Mouse (Mus musculus): Measurements from ENCODE around the gene Tmem54. TPM values are rescaled to one million over a fixed set of nuclear protein-coding genes. Genes with fewer than 3 reads are reported as not detected.

The Tmem54 gene
- polyA plus RNA-seq, 1 experiment from 2014 or later = not detected

DNA sequence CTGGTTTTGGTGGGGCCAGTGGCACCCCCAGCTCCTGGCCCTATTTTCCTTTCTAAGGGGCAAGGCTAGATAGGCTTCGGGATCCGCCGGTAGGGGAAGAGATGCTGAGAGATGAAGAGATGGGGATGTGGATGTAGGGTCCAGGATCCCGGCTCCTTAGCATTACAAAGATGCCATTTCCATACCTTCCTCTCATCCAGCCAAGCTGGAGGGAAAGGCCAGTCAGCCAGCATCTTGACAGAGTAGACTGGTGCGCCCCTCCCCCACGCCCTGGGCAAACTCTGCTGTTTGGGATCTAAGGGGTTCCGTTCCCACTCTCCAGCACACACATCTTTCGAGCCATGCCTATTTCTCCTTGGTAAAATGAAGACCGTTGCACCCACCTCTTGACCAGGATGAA lies 725 bp downstream of the Tmem54 start:
- H3K4me3 ChIP-seq (replicated peaks) = no peak overlapping the region
- no peak for ATAC-seq (ENCODE audit: low FRiP score)
- no peaks in the 10 kb centered on the region for H3K9me3 ChIP-seq (replicated peaks)
- 25% methylated on average over 9 of the region's 9 CpGs for WGBS
- no peak overlapping the region for H3K27ac ChIP-seq (replicated peaks)
- H3K36me3 ChIP-seq = no peaks in the 10 kb centered on the region
- H3K9ac ChIP-seq (replicated peaks) = no peak overlapping the region
- peaks cover 5% of the 10 kb centered on the region for H3K4me1 ChIP-seq
- H3K4me2 ChIP-seq = no peak overlapping the region
- peaks cover 43% of the 10 kb centered on the region for H3K27me3 ChIP-seq (replicated peaks)

DNA sequence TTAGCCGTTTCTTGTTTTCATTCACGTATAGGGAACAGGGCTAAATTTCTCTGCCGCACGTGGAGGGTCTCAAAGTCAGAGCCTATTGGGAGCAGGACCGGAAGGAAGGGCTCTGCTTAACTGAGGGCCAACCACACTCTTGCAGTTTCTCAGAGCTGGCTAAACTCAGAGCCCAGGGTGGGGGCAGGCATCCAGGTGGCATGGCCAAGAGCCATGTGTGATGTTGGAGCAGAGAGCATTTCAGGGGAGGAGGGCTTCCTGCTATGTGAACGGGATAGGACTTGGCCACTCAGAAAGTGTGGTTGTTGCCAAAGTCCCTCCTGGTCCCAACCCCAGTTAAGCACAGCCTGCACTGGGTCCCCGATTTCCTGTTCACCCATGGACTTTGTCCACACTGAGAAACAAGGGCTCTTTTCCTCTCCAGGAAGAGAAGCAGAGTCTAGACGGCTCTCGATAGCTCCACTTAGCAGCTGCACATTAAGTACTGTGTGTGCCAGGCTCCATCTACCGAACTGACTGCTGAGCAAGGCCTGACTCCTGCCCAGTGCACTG lies 2.1 kb downstream of the Tmem54 start:
- Histone ChIP-seq H3K27ac (replicated peaks) (no peak overlapping the region), H3K27me3 (replicated peaks) (peaks cover 43% of the 10 kb centered on the region), H3K36me3 (no peaks in the 10 kb centered on the region), H3K9me3 (replicated peaks) (no peaks in the 10 kb centered on the region), H3K9ac (replicated peaks) (no peak overlapping the region), H3K4me2 (no peak overlapping the region), H3K4me1 (peaks cover 11% of the 10 kb centered on the region), H3K4me3 (replicated peaks) (no peak overlapping the region)
- ATAC-seq (ENCODE audit: low FRiP score) = no peak
- 74% methylated on average over 10 of the region's 10 CpGs for WGBS

DNA sequence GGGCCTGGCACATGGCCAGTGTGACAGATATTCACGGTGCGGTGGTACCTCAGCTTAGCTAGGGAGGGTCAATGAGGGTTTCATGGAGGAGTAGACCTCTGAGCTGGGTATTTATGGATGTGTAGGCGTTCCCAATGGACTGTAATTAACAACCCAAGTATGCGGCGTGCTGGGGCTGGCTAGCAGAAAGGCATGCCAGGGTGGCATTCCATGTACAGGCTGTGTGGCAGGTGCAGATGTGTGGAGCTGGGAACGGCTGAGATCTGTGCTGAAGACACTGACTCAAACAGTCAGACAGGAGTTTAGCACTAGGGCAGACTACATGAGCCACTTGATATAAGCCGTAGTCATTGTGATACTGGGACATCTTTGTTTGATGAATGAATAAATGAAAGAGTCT lies 3.3 kb downstream of the Tmem54 start:
- Histone ChIP-seq H3K36me3 (no peaks in the 10 kb centered on the region), H3K4me2 (no peak overlapping the region), H3K27me3 (replicated peaks) (peaks cover 37% of the 10 kb centered on the region), H3K4me1 (peaks cover 21% of the 10 kb centered on the region), H3K4me3 (replicated peaks) (no peak overlapping the region), H3K9me3 (replicated peaks) (no peaks in the 10 kb centered on the region), H3K9ac (replicated peaks) (no peak overlapping the region), H3K27ac (replicated peaks) (no peak overlapping the region)
- no peak for ATAC-seq (ENCODE audit: low FRiP score)
- WGBS = 66% methylated on average over 7 of the region's 7 CpGs

DNA sequence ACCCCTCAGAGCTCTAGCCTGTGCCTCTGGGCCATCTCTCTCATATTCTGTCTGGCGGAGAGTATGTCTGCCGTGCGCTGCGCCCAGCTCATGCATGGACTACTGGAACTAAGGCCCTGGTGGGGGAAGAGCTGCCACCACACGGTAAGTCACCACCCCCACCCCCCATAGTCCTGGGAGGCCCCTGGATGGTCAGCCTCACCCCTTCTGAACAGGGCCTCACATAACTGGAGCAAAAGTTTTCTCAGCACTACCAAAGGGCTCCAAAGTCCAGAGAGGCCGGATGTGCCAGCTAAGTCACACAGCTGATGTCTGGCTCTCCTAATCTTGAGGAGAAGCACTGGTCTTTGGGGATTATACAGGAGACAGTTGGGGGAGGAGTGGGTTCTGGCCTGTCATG lies 5.5 kb downstream of the Tmem54 start:
- no peaks in the 10 kb centered on the region for H3K36me3 ChIP-seq
- ATAC-seq (ENCODE audit: low FRiP score) = no peak
- peaks cover 15% of the 10 kb centered on the region for H3K27me3 ChIP-seq (replicated peaks)
- WGBS = 91% methylated on average over 6 of the region's 6 CpGs
- peaks cover 24% of the 10 kb centered on the region for H3K4me1 ChIP-seq
- no peak overlapping the region for H3K27ac ChIP-seq (replicated peaks)
- no peak overlapping the region for H3K9ac ChIP-seq (replicated peaks)
- H3K4me3 ChIP-seq (replicated peaks) = no peak overlapping the region
- no peaks in the 10 kb centered on the region for H3K9me3 ChIP-seq (replicated peaks)
- H3K4me2 ChIP-seq = no peak overlapping the region

DNA sequence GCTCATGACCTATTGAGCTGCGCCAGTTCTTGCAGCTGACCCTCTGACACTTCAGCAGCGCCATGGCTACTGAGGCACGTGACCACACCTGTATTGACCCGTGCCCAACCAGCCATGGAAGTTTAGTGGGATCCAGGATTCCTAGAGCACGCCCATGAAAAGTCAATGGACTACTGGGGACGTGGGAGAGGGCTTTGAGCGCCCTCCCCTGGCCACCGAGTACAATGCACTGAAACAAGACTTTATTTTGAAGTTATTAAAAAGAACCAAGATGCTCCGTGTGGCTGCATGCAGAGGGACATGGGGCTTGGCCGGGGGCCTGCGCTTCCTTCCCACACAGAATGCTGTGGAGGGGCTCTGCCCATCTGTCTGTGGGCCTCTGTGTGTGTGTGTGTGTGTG lies 6.0 kb downstream of the Tmem54 start:
- Histone ChIP-seq H3K4me3 (replicated peaks) (no peak overlapping the region), H3K9ac (replicated peaks) (no peak overlapping the region), H3K4me1 (peaks cover 24% of the 10 kb centered on the region), H3K9me3 (replicated peaks) (no peaks in the 10 kb centered on the region), H3K4me2 (no peak overlapping the region), H3K36me3 (no peaks in the 10 kb centered on the region), H3K27me3 (replicated peaks) (peaks cover 10% of the 10 kb centered on the region), H3K27ac (replicated peaks) (no peak overlapping the region)
- no peak for ATAC-seq (ENCODE audit: low FRiP score)
- WGBS = 66% methylated on average over 11 of the region's 11 CpGs

DNA sequence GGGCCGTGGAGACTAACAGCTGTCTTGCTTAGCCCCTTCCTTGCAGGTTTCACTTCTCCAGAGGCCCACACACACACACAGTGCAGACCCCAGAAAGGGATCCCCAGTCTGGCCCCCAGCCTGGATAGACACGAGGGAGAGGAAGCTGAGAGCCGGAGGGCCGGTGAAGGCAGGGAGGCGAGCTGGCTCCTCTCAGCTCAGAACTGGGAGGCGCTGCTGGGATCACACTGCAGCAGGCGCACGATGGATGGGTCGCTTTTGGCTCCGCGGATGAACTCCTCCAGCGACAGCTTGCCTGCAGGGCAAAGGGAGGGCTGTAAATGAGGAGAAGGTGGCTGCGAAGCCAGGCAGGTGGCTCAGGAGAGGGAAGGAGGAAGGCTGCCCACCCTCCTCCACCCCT lies 6.9 kb downstream of the Tmem54 start:
- H3K27ac ChIP-seq (replicated peaks) = no peak overlapping the region
- H3K9ac ChIP-seq (replicated peaks) = no peak overlapping the region
- no peak overlapping the region for H3K4me3 ChIP-seq (replicated peaks)
- WGBS = 56% methylated on average over 12 of the region's 13 CpGs
- ATAC-seq (ENCODE audit: low FRiP score) = no peak
- no peaks in the 10 kb centered on the region for H3K36me3 ChIP-seq
- no peaks in the 10 kb centered on the region for H3K9me3 ChIP-seq (replicated peaks)
- peaks cover 5% of the 10 kb centered on the region for H3K27me3 ChIP-seq (replicated peaks)
- H3K4me1 ChIP-seq = peaks cover 24% of the 10 kb centered on the region
- H3K4me2 ChIP-seq = no peak overlapping the region

DNA sequence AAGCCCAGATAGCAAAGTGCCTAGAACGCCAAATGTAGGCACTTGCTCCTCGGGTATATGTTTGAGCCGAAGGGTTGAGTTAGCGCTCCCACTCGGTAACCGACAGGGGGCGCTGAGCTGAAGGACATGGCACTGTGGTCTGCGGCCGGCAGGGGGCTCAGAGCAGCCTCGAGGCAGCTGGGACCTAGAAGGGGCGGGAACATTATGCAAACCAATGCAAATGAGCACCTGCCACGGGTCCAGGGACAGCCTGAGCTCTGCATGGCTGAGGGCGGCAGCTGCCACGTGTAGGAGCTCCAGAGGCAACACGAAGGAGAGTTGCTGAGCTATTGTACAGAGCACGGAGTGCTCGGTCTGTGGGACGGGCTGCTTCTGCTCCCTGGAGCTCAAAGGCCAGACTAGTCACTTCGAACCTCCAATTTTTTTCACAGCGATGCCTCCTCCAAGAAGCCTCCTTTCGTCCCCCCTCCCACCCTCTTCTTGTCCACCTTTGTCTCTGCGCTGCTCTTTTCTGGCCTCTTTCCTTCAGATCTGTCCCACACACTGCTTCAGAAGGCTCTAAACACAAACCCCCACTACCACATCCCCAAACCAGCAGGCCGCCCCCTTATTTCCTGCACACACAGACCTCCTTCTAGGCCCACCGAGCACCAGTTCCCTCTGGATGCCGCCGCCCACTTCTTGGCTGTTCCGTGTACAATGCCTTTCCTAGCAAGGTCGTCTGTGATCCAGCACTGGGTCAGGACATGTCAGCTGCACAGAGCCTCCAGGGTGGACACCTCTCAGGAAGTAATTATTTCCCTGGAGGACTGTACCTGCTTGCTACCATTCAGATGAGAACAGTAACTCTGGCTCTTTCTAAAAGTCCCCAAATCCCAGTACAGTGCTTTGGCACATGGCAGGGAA lies 8.0 kb downstream of the Tmem54 start:
- no peak overlapping the region for H3K27ac ChIP-seq (replicated peaks)
- 28% methylated on average over 28 of the region's 28 CpGs for WGBS
- no peaks in the 10 kb centered on the region for H3K36me3 ChIP-seq
- H3K4me1 ChIP-seq = peaks cover 24% of the 10 kb centered on the region
- peaks cover 2% of the 10 kb centered on the region for H3K27me3 ChIP-seq (replicated peaks)
- H3K4me3 ChIP-seq (replicated peaks) = no peak overlapping the region
- no peak overlapping the region for H3K4me2 ChIP-seq
- peak; percentile 69 for ATAC-seq (ENCODE audit: low FRiP score)
- no peak overlapping the region for H3K9ac ChIP-seq (replicated peaks)
- H3K9me3 ChIP-seq (replicated peaks) = no peaks in the 10 kb centered on the region

DNA sequence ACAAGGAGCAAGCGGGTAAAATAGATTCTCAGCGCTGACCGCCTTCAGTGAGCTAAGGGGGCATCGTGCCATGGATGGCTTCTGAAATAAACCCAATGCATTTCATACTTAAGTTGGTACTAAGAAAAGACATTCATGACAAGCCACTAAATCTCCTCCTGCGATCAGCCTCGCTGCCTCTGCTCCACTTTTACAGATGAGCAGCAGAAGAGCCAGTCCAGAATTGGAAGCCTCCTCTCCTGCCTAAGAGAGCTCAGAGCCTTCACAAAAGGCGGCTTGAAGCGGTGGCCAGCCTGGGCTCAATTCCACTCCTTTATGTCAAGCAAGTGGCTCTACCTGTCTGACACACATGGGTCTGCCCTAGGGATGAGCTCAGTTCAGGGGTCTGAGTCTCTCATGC lies 11.4 kb downstream of the Tmem54 start:
- H3K4me2 ChIP-seq = no peak overlapping the region
- ATAC-seq (ENCODE audit: low FRiP score) = no peak
- peaks cover 12% of the 10 kb centered on the region; the same call in 1 of the 2 replicates for H3K27me3 ChIP-seq (replicated peaks)
- H3K9ac ChIP-seq (replicated peaks) = no peak overlapping the region
- no peaks in the 10 kb centered on the region for H3K36me3 ChIP-seq
- 88% methylated on average over 8 of the region's 8 CpGs for WGBS
- H3K27ac ChIP-seq (replicated peaks) = no peak overlapping the region
- peaks cover 44% of the 10 kb centered on the region for H3K4me1 ChIP-seq
- H3K4me3 ChIP-seq (replicated peaks) = no peak overlapping the region
- H3K9me3 ChIP-seq (replicated peaks) = no peaks in the 10 kb centered on the region

DNA sequence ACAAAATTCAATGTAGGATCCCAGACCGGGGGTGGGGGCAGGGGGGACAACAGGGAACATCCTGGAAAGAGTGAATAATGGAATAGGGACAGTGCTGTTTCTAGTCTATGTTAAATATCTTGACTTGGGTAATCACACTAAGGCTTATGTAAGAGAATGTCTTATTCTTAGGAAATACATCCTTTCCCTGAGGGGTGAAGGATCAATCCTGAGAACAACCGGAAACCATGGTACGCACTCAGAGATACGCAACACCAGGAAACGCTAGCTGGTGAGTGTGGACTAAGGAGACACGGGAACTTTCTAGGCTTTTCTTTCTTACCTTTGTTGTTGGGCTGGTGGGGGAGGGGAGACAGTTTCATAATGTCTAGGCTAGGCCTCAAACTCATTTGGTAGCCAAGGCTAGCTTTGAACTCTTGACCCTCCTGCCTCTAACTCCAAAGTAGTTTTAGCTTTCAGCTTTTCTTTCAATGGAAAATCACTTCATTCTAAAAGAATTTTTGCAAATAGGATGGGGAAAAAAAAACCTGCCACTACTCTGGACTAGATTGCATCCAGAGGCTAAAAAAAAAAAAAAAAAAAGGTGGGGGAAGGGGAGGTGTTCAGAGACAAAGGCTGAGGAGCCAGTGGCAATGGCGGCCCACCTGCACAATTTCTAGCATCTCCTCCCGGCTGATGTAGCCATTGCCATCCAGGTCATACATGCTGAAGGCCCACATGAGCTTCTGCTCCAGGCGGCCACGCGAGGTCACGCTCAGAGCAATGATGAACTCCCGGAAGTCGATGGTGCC lies 12.6 kb downstream of the Tmem54 start:
- Histone ChIP-seq H3K4me1 (peaks cover 44% of the 10 kb centered on the region), H3K9me3 (replicated peaks) (no peaks in the 10 kb centered on the region), H3K27me3 (replicated peaks) (peaks cover 18% of the 10 kb centered on the region), H3K4me2 (no peak overlapping the region), H3K9ac (replicated peaks) (no peak overlapping the region), H3K36me3 (no peaks in the 10 kb centered on the region), H3K27ac (replicated peaks) (no peak overlapping the region), H3K4me3 (replicated peaks) (no peak overlapping the region)
- ATAC-seq (ENCODE audit: low FRiP score) = no peak
- WGBS = 88% methylated on average over 14 of the region's 14 CpGs

DNA sequence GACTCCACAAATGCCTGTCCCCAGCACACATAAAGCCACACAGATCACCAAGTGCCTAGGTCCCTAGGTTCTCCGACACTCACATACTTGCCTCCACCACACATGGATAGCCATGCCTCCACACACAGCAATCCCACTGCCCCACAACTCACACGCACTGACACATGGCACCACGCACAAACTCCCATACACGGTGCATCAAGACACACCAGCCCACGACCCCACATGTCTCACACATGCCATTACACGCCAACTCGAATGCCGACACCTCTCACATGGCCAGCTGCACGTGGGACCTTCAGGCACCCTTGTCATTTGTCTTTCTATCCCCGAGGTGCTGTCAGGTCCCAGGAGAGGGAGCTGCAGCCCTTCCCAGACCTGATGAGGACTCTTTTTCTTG lies 14.4 kb downstream of the Tmem54 start:
- no peak overlapping the region for H3K9ac ChIP-seq (replicated peaks)
- no peaks in the 10 kb centered on the region for H3K9me3 ChIP-seq (replicated peaks)
- H3K36me3 ChIP-seq = no peaks in the 10 kb centered on the region
- H3K4me3 ChIP-seq (replicated peaks) = peak overlapping the region; percentile 57
- WGBS = 73% methylated on average over 10 of the region's 10 CpGs
- H3K4me2 ChIP-seq = peak overlapping the region; percentile 93
- H3K27ac ChIP-seq (replicated peaks) = no peak overlapping the region
- ATAC-seq (ENCODE audit: low FRiP score) = no peak
- H3K27me3 ChIP-seq (replicated peaks) = peaks cover 26% of the 10 kb centered on the region
- peaks cover 36% of the 10 kb centered on the region for H3K4me1 ChIP-seq

DNA sequence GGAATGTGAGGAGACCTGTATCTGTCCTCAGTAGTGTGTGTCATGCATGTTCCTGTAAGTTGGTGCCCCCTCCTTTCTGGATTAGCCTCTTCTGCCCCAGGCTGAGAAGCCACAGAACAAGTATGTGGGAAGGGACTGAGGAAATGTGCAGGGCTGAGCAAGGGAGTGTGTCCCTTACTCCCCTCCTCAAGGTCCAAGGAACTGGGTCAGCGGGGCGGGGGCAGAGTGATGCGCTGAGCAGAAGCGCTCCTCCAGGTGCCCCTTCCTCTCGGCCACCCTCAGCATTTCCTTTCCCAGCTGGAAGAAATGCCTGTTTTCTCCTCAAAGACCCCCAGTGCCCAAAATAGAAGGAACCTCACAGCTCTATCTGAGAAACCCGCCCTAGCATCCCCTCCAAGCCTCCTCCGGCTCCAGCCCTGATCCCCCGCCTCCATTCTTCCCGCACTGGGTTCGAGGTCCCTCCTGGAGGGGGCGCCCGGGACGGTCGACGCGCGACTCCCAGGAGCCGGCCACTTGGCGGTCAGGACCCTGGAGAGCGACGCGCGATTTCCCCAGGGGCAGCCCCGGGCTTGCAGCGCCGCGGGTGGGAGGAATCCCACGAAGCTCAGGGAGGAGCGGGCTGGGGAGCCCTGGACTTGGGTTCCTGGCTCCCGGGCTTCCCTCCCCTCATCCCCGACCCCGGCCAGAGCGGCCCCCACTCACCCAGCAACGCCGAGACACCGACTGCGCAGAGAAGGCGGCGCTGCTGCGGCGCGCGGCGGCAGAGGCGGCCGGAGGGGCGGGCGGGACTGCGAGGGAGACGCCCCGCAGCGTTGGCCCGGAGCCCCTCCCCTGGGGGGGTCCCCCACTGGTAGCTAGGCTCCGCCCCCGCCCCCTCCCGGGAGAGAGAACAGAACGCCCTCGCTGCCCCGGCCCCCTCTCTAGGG lies 15.4 kb downstream of the Tmem54 start:
- H3K9me3 ChIP-seq (replicated peaks) = no peaks in the 10 kb centered on the region
- H3K4me2 ChIP-seq = peak overlapping the region; percentile 93
- peak; percentile 63 for ATAC-seq (ENCODE audit: low FRiP score)
- H3K9ac ChIP-seq (replicated peaks) = peak overlapping the region; percentile 69
- no peaks in the 10 kb centered on the region for H3K36me3 ChIP-seq
- H3K27me3 ChIP-seq (replicated peaks) = peaks cover 26% of the 10 kb centered on the region
- peak overlapping the region; percentile 57 for H3K4me3 ChIP-seq (replicated peaks)
- H3K4me1 ChIP-seq = peaks cover 41% of the 10 kb centered on the region
- H3K27ac ChIP-seq (replicated peaks) = peak overlapping the region; percentile 65
- WGBS = 2% methylated on average over 59 of the region's 59 CpGs
